Mouse (Mus musculus): ENCODE results near the gene Ms4a6c.
A peak's percentile ranks its signal among the peaks of the same experiment; 100 is the strongest.
"Not testable (repeated sequence)": the region's sequence is repeated elsewhere in the genome, so short reads cannot be mapped to it uniquely, and the experiment has no call there.

Ms4a6c gene

DNA sequence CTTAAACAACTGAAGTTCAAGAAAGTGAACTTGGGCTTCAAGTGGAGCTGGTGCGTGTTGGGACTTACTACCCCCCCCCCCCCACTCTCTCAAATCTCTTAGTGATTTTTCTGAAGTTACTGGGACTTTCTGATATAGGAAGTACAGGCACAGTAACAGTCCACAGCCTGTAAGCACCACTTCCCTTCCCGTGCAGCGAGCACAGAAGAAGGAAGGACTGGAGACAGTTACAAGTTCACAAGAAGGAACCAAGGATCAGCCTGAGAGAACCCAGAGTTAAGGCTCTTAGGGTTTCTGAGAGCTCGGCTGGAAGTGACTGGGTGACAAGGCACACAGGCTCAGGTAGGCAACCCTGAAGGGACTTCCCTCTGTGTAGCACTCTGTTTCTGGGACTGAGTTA lies at the start of gene Ms4a6c:
Gene Ms4a6c, plus strand, starts transcription at position 152 of the 400 bp plus-strand sequence.
- DNase-seq (ENCODE audit: low read depth): peak; percentile 54

DNA sequence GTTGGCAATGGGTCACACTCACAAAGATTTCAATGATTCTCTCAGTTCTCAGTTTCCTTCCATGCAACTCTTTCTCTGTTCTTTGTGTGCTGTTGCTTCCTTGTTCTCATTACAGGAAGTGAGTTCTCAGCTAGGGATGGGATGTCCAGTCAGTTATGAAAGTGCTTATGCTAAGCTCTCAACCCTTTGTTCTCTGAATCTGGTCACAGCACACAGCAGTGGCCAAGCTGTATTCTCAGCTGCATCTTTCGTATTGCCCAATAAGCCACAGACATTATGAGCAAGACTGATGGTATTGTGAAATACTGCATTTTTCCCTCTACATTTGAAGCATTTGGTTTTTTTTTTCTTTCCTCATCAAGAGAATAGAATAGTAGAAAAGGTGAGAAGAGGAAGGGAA lies 38.0 kb upstream of the Ms4a6c start:
- DNase-seq (ENCODE audit: low read depth): not testable (repeated sequence)

DNA sequence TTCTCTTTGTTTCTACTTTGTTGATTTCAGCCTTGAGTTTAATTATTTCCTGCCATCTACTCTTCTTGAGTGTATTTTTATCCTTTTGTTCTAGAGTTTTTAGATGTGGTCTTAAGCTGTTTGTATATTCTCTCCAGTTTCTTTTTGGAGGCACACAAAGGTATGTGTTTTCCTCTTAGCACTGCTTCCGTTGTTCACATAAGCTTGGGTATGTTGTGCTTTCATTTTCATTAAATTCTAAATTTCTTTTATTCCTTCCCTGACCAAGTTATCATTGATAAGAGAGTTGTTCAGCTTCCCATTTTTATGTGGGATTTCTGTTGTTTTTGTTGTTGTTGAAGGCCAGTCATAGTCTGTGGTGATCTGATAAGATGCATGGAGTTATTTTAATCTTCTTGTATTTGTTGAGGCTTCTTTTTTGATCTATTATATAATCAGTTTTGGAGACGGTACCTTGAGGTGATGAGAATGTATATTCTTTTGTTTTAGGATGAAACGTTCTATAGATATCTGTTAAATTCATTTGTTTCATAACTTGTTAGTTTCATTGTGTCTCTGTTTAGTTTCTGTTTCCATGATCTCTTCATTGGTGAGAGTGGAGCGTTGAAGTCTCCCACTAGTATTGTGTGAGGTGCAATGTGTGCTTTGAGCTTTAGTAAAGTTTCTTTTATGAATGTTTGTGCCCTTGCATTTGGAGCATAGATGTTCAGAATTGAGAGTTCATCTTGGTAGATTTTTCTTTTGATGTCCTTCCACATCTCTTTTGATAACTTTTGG lies 33.9 kb upstream of the Ms4a6c start:
- DNase-seq (ENCODE audit: low read depth): peak; percentile 73

DNA sequence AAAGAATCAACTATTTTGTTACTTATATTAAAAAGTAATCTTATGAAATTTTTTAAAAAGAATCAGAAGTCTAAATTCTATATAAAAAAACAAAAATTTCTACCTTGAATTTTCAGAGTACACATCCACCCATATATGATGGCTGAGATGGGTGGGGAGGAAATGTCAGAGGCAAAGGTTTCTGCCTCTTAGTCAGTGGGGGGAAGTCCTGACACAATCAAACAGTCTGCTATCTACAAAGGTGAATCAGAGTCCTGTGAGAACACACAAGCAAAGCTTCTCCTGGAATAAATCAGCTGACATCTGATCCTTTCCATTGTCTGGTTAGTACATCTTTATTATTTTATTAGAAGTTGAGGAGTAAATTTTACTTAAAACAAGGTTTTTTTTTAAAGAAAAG lies 25.8 kb upstream of the Ms4a6c start, which contains the start of gene Ms4a4b:
Gene Ms4a4b, plus strand, starts transcription at position 216 of the 400 bp plus-strand sequence.
- DNase-seq (ENCODE audit: low read depth): peak; percentile 80

DNA sequence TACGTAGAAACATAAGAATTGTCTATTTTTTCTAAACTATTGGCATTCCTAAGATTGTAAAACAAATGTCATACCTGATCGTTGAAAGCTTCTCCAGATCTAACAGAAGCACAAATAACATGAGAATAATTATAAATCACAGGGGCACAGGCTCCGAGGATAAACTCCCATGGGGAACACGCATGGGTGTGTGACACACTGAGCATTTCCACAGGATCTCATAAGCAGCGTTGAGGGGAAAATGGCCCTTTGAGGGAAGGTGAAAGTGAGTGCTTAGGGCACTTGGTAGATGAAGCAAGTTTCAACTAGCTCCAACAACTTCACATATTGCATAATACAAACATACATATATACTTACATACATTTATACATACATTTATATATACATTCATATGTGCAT lies 25.2 kb upstream of the Ms4a6c start:
- peak; percentile 58 for DNase-seq (ENCODE audit: low read depth)

DNA sequence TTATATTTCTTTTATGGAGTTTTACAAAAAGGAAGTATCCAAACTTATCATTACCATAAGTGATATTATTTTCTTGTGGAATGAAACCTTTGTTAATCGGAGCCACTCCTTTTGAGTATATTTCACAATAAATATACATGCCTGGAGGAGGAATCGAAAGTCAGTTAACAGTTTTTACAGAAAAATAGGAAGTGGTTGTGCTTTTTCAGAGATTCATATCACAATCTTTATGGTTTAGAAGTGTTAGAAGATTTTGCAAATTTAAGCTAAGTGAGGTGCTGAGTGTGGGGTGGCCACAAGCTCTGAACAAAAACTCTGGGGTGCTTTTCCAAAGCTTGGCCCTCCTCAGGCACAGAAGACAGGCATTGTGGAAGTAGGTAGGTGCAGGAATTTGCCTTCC lies 21.9 kb upstream of the Ms4a6c start:
- peak; percentile 73 for DNase-seq (ENCODE audit: low read depth)

DNA sequence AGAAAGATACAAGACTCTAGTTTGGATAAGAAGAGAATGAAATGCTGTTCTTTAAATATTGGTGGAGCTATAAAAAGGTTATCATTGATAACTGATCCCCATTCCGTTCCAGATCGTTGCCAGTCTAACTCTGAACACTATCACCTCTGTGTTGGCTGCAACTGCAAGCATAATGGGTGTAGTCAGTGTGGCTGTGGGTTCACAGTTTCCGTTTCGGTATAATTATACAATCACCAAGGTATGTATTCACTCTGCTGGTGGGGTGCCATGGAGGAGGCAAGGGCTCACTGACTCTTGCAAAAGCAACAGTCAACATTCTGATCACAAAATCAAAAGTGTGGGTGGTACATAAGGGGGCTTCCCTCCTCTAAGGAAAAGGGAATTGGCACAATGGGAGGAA lies 10.1 kb upstream of the Ms4a6c start:
- DNase-seq (ENCODE audit: low read depth): not testable (repeated sequence)

DNA sequence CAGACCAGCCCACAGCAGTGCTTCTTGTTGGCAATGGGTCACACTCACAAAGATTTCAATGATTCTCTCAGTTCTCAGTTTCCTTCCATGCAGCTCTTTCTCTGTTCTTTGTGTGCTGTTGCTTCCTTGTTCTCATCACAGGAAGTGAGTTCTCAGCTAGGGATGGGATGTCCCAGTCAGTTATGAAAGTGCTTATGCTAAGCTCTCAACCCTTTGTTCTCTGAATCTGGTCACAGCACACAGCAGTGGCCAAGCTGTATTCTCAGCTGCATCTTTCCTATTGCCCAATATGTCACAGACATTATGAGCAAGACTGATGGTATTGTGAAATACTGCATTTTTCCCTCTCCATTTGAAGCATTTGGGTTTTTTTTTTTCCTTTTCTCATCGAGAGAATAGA lies 4.4 kb upstream of the Ms4a6c start:
- DNase-seq (ENCODE audit: low read depth): not testable (repeated sequence)

DNA sequence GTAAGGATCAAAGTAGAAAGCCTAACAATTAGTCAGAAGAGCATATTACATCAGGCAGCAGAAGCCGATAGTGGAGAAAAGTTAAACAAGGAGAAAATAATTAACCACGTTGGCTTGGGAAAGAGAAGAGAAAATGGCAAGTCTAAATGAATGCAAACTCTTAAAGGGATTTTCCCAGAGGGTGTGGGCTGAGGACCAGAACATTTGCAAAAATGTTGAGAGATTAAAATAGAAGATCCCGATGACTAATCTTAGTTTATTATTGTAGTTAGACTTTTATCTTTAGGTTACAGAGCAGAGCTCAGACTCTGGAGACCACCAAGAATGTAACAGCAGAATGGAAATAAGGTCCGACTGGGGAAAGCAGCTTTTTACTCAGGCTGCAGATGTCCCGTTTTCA lies 2.7 kb upstream of the Ms4a6c start:
- DNase-seq (ENCODE audit: low read depth): peak; percentile 47

DNA sequence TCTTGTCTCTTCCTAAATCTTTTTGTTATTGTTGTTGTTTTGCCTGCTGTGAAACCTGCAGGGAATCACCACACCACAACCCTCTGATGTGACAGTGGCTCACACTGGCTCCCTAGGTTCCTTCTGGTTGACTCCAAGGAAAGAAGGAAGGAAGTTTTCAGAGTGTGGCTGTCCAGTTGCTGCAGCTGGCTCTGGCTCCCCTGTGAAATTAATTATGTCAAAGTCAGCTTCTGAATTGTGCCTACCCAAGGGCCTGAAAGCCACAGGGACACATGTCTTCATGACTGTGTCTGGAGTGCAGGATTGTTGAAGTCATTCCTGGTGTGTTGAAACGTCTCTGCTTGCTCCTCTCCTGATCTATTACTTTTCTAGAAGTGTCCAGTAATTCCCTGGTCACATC lies 805 bp upstream of the Ms4a6c start:
- DNase-seq (ENCODE audit: low read depth): not testable (repeated sequence)

DNA sequence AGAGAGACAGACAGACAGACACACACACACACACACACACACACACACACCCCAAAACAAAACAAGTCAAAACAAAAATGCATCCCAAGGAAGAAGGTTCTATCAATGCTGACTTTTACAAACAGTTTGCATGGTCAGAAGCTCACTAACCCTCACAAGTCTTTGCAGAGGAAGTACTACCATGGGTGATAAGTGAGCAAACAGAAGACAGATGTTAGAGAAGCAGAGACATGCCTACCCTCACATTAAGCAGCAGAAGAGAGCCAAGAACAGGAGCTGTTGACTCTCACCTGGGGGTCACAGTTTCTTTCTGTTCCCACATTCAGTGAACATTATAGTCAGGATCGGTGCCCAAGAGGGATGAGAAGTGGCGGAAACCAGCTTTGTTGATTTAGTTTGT lies 10.5 kb downstream of the Ms4a6c start:
- DNase-seq (ENCODE audit: low read depth): no peak

DNA sequence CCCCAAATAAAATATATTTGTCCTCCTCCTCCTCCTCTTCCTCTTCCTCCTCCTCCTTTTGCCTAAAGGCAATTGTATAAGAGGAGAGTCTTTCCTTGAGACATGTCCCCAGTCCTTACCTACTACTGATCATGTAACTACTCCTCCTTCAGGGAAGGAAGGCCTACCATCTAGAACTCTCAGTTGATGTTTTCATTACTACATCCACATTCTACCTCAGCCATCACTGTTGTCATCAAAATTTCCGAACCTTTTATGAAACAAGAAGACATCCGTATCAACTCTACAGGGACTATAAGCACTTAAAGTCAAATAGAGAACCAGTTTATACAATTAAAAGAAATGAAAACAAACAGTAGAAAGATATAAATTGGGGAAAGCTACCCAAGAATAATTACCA lies 13.5 kb downstream of the Ms4a6c start:
- peak; percentile 76 for DNase-seq (ENCODE audit: low read depth)

DNA sequence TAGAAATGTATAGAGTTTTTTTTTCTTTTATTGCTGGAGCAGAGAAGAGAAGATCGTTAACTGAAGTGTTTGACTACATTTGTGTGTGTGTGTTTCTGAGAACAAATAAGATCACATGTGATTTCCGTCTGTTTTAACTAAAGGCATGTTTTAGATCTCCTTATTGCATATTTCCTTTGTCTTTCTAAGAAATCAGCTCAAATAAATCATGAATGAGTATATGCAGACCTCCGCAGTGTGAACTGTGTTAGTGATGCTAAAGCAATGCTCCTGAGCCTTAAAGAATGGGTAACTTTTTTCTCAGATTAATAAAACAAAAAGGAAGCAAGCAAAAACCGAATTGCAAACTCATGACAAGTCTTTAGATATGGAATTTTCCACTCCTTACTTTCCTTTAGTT lies 14.8 kb downstream of the Ms4a6c start:
- DNase-seq (ENCODE audit: low read depth): peak; percentile 80

DNA sequence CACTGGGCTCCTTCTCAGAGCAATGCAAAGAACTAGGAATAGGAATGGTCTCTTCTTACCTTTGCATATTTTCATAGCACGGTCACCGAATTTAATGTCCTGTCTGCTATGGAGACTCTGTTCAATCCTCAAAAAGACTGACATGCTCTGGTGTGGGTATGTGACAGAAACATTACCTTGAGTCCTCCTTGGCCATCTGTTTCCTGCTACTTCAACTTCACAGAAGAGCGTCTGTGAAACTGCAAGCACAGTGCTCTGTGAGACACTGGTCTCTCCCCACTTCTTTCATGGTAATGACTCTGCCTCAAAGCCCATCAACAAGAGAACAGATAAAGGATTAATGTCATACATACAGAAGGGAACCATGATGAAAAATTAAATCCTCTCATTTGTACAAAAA lies 15.2 kb downstream of the Ms4a6c start:
- DNase-seq (ENCODE audit: low read depth): peak; percentile 88

DNA sequence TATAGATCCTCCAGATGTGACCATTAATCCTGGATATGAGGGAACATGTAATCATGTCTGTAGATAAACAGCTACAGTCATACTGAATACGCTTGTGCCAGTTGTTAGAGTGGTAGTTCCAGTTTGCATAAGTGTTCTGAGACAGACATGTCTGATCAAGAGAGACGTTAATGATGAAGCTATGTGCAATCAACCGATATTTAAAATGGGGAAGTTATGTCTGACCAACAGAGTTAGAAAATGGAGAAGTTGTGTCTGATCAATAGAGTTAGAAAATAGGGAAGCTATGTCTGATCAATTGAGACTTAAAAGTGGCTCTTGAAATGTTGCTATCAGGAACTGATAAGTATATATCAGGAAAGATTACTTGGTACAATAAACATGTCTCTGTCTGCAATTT lies 16.1 kb downstream of the Ms4a6c start:
- no peak for DNase-seq (ENCODE audit: low read depth)

DNA sequence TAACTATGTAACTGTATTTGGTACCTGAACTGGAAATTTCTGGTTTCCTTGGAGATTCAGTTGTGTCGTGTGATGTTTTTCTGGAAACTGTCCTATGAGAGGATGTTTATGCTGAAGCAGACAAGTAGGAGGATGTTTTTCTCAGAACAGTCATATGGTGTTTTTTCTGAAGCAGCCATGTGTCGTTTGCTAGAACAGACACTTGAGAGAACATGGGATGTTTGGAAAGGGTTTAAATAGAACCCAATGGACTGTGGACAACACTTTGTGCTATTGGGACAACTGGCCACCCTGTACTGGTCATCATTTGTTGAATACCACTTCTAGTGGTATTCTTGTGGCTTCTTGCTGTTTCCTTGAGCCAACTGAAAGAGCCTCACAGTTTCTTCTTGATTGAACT lies 16.6 kb downstream of the Ms4a6c start, which contains the start of gene Gm8369:
Gene Gm8369, plus strand, starts transcription at position 193 of the 400 bp plus-strand sequence.
- peak; percentile 93 for DNase-seq (ENCODE audit: low read depth)

DNA sequence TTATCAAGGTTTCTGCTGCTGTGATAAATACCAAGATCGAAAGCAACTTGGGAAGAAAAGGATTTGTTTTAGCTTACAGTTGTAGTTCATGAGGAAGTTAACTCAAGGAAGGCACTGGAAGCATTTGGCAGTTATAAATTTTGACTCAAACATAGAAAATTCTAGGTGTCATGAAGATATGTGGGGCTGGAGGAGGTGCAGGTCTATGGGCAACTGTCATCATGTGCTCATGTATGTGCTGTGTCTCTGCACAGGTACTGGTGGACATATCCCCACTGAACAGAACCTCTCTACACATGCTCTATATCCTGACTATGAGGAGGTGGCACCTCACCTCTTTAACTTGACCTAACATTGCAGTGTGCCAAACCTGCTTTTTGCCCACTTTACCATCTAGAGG lies 17.4 kb downstream of the Ms4a6c start:
- DNase-seq (ENCODE audit: low read depth): peak; percentile 77

DNA sequence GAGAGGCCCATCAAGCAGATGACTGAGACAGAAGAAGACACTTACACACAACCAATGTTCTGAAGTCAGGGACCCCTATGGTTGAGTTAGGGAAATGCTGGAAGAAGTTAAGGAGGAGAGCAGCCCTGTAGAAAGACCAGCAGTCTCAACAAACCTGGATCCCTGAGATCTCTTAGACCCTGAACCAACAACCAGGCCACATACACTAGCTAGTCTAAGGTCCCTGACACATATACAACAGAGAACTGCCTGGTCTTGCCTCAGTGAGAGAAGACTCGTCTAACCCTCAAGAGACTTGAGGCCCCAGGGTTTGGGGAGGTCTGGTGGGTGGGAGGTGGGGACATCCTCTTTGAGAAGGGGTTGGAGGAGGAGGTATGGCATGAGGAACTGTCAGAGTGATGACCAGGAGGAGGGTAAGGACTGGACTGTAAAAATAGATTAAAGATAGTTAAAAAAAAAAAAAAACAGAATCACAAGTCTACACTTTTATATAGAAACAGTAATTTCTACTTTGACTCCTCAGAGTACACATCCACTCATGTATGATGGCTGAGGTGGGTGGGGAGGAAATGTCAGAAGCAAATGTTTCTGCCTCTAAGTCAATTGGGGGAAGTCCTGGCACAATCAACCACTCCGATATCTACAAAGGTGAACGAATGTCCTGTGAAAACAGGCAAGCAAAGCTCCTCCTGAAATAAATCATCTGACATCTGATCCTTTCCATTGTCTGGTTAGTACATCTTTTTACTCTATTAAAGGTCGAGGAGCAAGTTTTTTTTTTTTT lies 22.4 kb downstream of the Ms4a6c start:
- DNase-seq (ENCODE audit: low read depth): peak; percentile 87

DNA sequence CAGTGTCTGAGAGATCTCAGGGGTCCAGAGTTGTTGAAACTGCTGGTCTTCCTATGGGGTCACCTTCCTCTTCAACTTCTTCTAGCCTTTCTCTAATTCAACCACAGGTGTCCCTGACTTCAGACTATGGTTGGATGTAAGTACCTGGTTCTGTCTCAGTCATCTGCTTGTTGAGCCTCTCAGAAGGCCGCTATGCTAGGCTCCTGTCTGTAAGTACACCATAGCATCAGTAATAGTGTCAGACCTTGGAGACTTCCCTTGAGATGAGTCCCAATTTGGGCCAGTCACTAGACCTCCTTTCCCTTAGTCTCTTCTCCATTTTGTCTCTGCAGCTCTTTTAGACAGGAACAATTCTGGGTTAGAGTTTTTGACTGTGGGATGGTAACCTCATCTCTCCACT lies 23.5 kb downstream of the Ms4a6c start:
- DNase-seq (ENCODE audit: low read depth): no peak

DNA sequence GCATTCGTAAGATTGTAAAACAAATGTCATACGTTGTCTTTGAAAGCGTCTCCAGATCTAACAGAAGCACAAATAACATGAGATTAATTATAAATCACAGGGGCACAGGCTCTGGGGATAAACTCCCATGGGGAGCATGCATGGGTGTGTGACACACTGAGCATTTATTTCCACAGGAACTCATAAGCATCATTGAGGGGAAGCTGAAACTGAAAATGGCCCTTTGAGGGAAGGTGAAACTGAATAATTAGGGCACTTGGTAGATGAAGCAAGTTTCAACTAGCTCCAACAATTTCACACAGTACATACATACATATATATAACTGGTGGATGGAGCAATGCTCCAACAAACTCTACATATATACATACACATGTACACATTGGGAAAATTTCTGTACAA lies 25.4 kb downstream of the Ms4a6c start:
- peak; percentile 90 for DNase-seq (ENCODE audit: low read depth)

DNA sequence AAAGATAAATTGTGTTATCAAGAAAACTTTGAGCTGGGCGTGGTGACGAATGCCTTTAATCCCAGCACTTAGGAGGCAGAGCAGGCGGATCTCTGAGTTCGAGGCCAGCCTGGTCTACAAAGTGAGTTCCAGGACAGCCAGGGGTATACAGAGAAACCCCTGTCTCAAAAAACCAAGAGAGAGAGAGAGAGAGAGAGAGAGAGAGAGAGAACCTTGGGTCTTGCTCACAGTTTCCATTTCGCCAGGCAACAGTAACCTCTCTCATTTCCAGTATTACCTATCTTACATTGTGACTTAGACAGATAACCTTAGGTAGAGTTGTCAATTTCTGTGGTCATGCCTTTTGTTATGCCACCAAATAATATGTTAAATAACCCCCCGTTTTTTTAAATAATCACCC lies 27.2 kb downstream of the Ms4a6c start:
- DNase-seq (ENCODE audit: low read depth): peak; percentile 82

DNA sequence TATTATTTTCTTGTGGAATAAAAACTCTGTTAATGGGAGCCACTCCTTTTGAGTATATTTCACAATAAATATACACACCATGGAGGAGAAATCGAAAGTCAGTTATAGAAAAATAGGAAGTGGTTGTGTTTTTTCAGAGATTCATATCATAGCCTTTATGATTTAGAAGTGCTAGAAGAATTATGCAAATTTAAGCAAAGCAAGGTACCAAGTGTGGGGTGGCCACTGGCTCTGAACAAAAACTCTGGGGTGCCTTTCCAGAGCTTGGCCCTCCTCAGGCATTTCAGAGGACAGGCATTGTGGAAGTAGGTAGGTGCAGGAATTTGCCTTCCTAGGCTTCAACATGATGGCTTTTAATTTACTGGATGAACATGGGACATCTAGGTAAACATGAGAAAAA lies 28.1 kb downstream of the Ms4a6c start:
- DNase-seq (ENCODE audit: low read depth): peak; percentile 79

DNA sequence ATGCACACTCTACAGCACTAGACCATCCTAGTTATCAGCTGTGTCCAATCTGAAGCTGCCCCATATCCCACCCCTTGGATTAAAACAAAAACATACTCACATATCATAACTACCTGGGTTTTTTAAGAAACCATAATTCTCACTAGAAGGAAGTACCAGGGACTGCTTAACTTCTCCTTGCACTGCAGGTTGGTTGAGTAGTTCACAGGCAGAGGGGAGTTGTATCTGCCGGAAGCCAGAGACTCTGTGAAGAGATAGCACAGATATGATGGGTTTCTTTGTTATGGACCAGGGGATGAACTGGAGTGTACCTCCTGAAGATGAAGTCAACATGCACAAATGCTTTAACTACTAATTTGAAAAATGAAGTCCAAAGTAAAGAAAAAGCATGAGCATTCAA lies 31.6 kb downstream of the Ms4a6c start:
- peak; percentile 70 for DNase-seq (ENCODE audit: low read depth)
